Mouse (Mus musculus) megakaryocyte-erythroid progenitor cell, adult 5-6 weeks (primary cell): ENCODE data around the gene Gm8677. TPM values are rescaled to one million over a fixed set of nuclear protein-coding genes. Genes with fewer than 3 reads are reported as not detected.
"Not testable (repeated sequence)": the region's sequence is repeated elsewhere in the genome, so short reads cannot be mapped to it uniquely, and the experiment has no call there.

Experiments used
- ATAC-seq: replicated peaks from 2 replicates; pipeline ENCODE4 v1.8.0; 2016; ENCODE audit warnings: mild to moderate bottlenecking, inconsistent platforms; ENCODE audit not compliant: severe bottlenecking, poor library complexity, low FRiP score, low TSS enrichment
- total RNA-seq, 2 experiments: library from RNA; stranded (forward) in 1 of 2; stranded (reverse) in 1 of 2; fragments of 200-1000, 215-1000 nt in 1 of 2; fragments of >200 nt in 1 of 2; fragmentation: Nextera tagmentation in 1 of 2; gene quantifications; 2 replicates each; pipeline ENCODE4 v1.2.3; 2014 to 2017

The Gm8677 gene
- total RNA-seq (2014; fragmentation: Nextera tagmentation) (not detected in 2 replicates), total RNA-seq (2017) (not detected in 2 replicates)

DNA sequence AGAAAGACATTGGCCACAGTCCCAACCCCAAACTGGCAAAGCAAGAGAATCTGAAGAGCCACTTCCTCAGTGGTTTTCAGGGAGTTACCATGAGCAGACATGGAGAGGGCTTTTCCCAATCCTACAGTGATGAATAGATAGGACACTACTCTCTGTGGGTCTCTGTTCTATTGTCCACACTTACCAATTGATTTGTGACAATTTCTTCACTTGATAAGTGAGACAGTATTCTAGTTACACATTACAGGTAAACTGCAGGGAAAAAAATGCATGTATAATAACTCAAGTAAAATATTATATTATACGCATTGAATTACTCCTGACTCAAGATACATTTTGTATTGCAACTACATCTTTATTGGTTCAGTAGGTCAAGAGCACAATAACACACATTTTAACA lies at the start of gene Gm8677:
Gene Gm8677 (minus strand): TSS at position 101 of the 400 bp plus-strand sequence.
- not testable (repeated sequence) for ATAC-seq

DNA sequence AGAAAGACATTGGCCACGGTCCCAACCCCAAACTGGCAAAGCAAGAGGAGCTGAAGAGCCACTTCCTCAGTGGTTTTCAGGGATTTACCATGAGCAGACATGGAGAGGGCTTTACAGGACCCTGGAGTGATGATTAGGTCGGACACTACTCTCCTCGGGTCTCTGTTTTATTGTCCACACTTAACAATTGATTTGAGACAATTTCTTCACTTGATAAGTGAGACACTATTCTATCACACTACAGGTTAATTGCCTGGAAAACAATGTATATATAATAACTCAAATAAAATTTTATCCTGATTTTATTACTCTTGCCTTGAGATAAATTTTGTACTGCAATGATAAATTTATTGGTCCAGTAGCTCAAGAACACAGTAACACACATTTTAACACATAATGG lies 30.6 kb upstream of the Gm8677 start, which contains the start of gene Gm4201:
Gene Gm4201 (minus strand): TSS at position 101 of the 400 bp plus-strand sequence.
- ATAC-seq: not testable (repeated sequence)

DNA sequence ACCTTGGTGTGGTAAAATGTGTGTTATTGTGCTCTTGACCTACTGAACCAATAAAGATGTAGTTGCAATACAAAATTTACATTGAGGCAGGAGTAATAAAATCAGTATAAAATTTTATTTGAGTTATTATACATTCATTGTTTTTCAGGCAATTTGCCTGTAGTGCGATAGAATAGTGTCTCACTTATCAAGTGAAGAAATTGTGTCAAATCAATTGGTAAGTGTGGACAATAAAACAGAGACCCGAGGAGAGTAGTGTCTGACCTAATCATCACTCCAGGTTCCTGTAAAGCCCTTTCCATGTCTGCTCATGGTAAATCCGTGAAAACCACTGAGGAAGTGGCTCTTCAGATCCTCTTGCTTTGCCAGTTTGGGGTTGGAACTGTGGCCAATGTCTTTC lies 12.0 kb downstream of the Gm8677 start, which contains the start of gene Vmn1r152:
Gene Vmn1r152 (plus strand): TSS at position 301 of the 400 bp plus-strand sequence.
- not testable (repeated sequence) for ATAC-seq

- not testable (repeated sequence) for ATAC-seq
Observed at GRCm38 (mm10) chr7:22499578-22499977, 35.1 kb downstream of the Gm8677 start, which contains the start of gene Vmn1r151. Vmn1r151 (minus strand) TSS chr7:22499678.

Other genes starting within 250 kb of the Gm8677 start
- not detected in 2 replicates for gene Gm4187, start 205.2 kb downstream of the Gm8677 start, total RNA-seq (2014; fragmentation: Nextera tagmentation)
- not detected in 2 replicates for gene Gm4187, start 205.2 kb downstream of the Gm8677 start, total RNA-seq (2017)
- gene Gm8660, start 163.8 kb downstream of the Gm8677 start, total RNA-seq (2014; fragmentation: Nextera tagmentation): not detected in 2 replicates
- gene Gm8660, start 163.8 kb downstream of the Gm8677 start, total RNA-seq (2017): not detected in 2 replicates
- gene Vmn1r148, start 121.3 kb downstream of the Gm8677 start, total RNA-seq (2014; fragmentation: Nextera tagmentation): not detected in 2 replicates
- not detected in 2 replicates for gene Vmn1r148, start 121.3 kb downstream of the Gm8677 start, total RNA-seq (2017)
- not detected in 2 replicates for gene Vmn1r149, start 96.7 kb downstream of the Gm8677 start, total RNA-seq (2014; fragmentation: Nextera tagmentation)
- not detected in 2 replicates for gene Vmn1r149, start 96.7 kb downstream of the Gm8677 start, total RNA-seq (2017)
- not detected in 2 replicates for gene Gm10665, start 70.8 kb downstream of the Gm8677 start, total RNA-seq (2014; fragmentation: Nextera tagmentation)
- not detected in 2 replicates for gene Gm10665, start 70.8 kb downstream of the Gm8677 start, total RNA-seq (2017)
- not detected in 2 replicates for gene Vmn1r151, start 35.2 kb downstream of the Gm8677 start, total RNA-seq (2014; fragmentation: Nextera tagmentation)
- gene Vmn1r151, start 35.2 kb downstream of the Gm8677 start, total RNA-seq (2017): not detected in 2 replicates
- not detected in 2 replicates for gene Vmn1r152, start 11.9 kb downstream of the Gm8677 start, total RNA-seq (2014; fragmentation: Nextera tagmentation)
- gene Vmn1r152, start 11.9 kb downstream of the Gm8677 start, total RNA-seq (2017): not detected in 2 replicates
- gene Gm4201, start 30.5 kb upstream of the Gm8677 start, total RNA-seq (2014; fragmentation: Nextera tagmentation): not detected in 2 replicates
- not detected in 2 replicates for gene Gm4201, start 30.5 kb upstream of the Gm8677 start, total RNA-seq (2017)
- gene Gm4565, start 53.2 kb upstream of the Gm8677 start, total RNA-seq (2014; fragmentation: Nextera tagmentation): not detected in 2 replicates
- gene Gm4565, start 53.2 kb upstream of the Gm8677 start, total RNA-seq (2017): not detected in 2 replicates
- not detected in 2 replicates for gene Vmn1r155, start 123.1 kb upstream of the Gm8677 start, total RNA-seq (2014; fragmentation: Nextera tagmentation)
- gene Vmn1r155, start 123.1 kb upstream of the Gm8677 start, total RNA-seq (2017): not detected in 2 replicates
- not detected in 2 replicates for gene Gm8693, start 157.4 kb upstream of the Gm8677 start, total RNA-seq (2014; fragmentation: Nextera tagmentation)
- gene Gm8693, start 157.4 kb upstream of the Gm8677 start, total RNA-seq (2017): not detected in 2 replicates
- gene Gm4567, start 184.8 kb upstream of the Gm8677 start, total RNA-seq (2014; fragmentation: Nextera tagmentation): not detected in 2 replicates
- not detected in 2 replicates for gene Gm4567, start 184.8 kb upstream of the Gm8677 start, total RNA-seq (2017)
- gene Vmn1r157, start 226.8 kb upstream of the Gm8677 start, total RNA-seq (2014; fragmentation: Nextera tagmentation): not detected in 2 replicates
- not detected in 2 replicates for gene Vmn1r157, start 226.8 kb upstream of the Gm8677 start, total RNA-seq (2017)